Mouse (Mus musculus): ENCODE results near the gene Lpp.

GRCm38 (mm10) chr16:24834536-24834935 is 441.2 kb downstream of the Lpp start:
- TF ChIP-seq CTCF (IDR thresholded peaks at IDR 0.05; ENCODE audit: insufficient read depth, low read depth, low read length) (no peak), POLR2A (IDR thresholded peaks at IDR 0.05; ENCODE audit: insufficient read depth, low read depth, low read length) (no peak)
